Mouse (Mus musculus): ENCODE measurements around the gene Gm42669.

DNA sequence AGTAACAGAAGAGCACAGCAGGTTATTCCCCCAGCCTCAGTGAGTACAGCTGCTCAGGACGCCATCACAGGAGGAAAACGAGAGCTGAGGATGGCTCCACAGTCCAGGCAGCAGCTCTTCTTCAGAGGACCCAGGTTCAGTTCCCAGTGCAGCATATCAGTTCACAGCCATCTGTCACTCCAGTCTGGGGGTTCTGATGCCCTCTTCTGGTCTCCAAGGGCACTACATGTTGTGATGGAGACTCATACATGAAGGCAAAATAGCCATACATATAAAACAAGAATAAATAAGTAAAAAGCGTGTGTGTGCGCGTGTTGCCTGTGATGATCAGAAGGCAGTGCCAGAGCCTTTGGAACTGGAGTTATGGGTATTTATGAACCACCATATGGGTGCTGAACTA is 12.7 kb upstream of the Gm42669 start:
- TF ChIP-seq CTCF (IDR thresholded peaks at IDR 0.05; ENCODE audit: low read depth): peak; percentile 57
- TF ChIP-seq EP300 (IDR thresholded peaks at IDR 0.05; ENCODE audit: low read depth): no peak
